Mouse (Mus musculus): ENCODE results near the gene Mtcl1. TPM values are rescaled to one million over a fixed set of nuclear protein-coding genes. Genes with fewer than 3 reads are reported as not detected.

The Mtcl1 gene
- polyA plus RNA-seq, 1 experiment from 2014 or later = 1.1 TPM

DNA sequence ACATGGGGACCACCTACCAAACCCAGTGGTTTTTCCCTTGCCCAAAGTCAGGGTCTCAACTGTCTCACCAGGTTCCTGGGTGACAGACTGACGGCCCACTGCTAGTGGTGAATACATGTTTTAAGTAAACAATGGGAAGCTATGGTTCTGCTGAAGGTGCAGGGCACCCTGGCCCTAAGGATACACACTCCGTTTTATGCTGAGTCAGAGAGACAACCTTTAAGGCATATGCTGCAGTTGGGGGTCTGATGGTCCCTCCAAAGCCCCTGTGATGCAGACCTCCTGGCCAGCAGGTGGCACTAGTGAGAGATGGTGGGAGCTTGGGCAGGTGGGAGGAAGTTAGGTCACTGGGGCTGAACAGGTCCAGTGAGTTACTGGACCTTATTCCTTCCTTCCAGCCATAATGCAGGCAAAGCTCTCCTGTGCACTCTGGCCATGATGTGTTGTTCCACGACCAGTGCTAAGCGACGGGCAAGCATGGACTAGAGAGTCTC, 123.0 kb downstream of the Mtcl1 start:
- Histone ChIP-seq H3K4me1 (ENCODE audit: control insufficient read depth in 2 of 2, insufficient read depth in 2 of 2, low read length in 2 of 2) (peaks cover 5 to 9% of the 10 kb centered on the region in 2 experiments; a peak in 3 of 4 replicates), H3K9me3 (ENCODE audit: control insufficient read depth, low read length) (0 out of 2 replicates have a peak, but pooled peaks cover 2% of the 10 kb centered on the region), H3K9ac (ENCODE audit: low read length) (no peak overlapping the region), H3K27me3 (ENCODE audit: control insufficient read depth, insufficient read depth, low read length) (no peaks in the 10 kb centered on the region), H3K4me3 (ENCODE audit: control insufficient read depth in 1 of 2, insufficient read depth in 1 of 2, low read depth in 1 of 2, low read length in 2 of 2) (no peak overlapping the region), H3K27ac (replicated peaks in 1 of 2; ENCODE audit: control insufficient read depth in 1 of 2, insufficient read depth in 1 of 2, low read depth in 2 of 2, low read length in 2 of 2) (no peak overlapping the region), H3K36me3 (ENCODE audit: control insufficient read depth, insufficient read depth, low read length) (no peaks in the 10 kb centered on the region), H3K4me2 (ENCODE audit: low read length) (no peak overlapping the region)
- WGBS = 83% methylated on average over 5 of the region's 5 CpGs
- ATAC-seq (ENCODE audit: insufficient number of reproducible peaks, insufficient read depth, low FRiP score, low read depth) = no peak

DNA sequence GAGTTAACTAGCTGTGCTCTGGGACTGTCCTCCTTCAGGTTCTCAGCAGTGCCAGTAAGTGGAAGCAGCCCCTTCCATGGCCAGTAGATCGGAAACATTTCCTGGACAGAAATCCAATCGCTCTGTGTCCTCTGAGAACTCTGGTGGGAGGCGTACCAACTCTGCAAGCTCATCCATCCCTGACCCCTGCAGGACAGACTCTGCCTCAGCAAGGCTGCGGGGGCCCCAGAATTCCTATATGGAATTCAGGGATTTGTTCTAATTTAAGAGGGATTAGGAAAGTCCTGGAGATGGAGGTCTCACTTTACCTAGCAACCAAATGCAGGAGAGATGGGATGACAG, 123.4 kb downstream of the Mtcl1 start:
- no peak overlapping the region for H3K4me3 ChIP-seq (ENCODE audit: control insufficient read depth in 1 of 2, insufficient read depth in 1 of 2, low read depth in 1 of 2, low read length in 2 of 2)
- H3K27ac ChIP-seq (replicated peaks in 1 of 2; ENCODE audit: control insufficient read depth in 1 of 2, insufficient read depth in 1 of 2, low read depth in 2 of 2, low read length in 2 of 2) = no peak overlapping the region
- WGBS = 80% methylated on average over 4 of the region's 4 CpGs
- ATAC-seq (ENCODE audit: insufficient number of reproducible peaks, insufficient read depth, low FRiP score, low read depth) = no peak
- no peak overlapping the region for H3K9ac ChIP-seq (ENCODE audit: low read length)
- H3K4me2 ChIP-seq (ENCODE audit: low read length) = no peak overlapping the region
- H3K36me3 ChIP-seq (ENCODE audit: control insufficient read depth, insufficient read depth, low read length) = no peaks in the 10 kb centered on the region
- H3K27me3 ChIP-seq (ENCODE audit: control insufficient read depth, insufficient read depth, low read length) = no peaks in the 10 kb centered on the region
- peaks cover 6 to 10% of the 10 kb centered on the region in 2 experiments; a peak in 3 of 4 replicates for H3K4me1 ChIP-seq (ENCODE audit: control insufficient read depth in 2 of 2, insufficient read depth in 2 of 2, low read length in 2 of 2)
- 0 out of 2 replicates have a peak, but pooled peaks cover 2% of the 10 kb centered on the region for H3K9me3 ChIP-seq (ENCODE audit: control insufficient read depth, low read length)

GRCm38 (mm10) chr17:66325440-66326203, 123.9 kb downstream of the Mtcl1 start:
- no peak overlapping the region for H3K4me2 ChIP-seq (ENCODE audit: low read length)
- H3K9me3 ChIP-seq (ENCODE audit: control insufficient read depth, low read length) = 0 out of 2 replicates have a peak, but pooled peaks cover 2% of the 10 kb centered on the region
- no peak for ATAC-seq (ENCODE audit: insufficient number of reproducible peaks, insufficient read depth, low FRiP score, low read depth)
- H3K4me3 ChIP-seq (ENCODE audit: control insufficient read depth in 1 of 2, insufficient read depth in 1 of 2, low read depth in 1 of 2, low read length in 2 of 2) = no peak overlapping the region
- WGBS = 54% methylated on average over 14 of the region's 14 CpGs
- no peaks in the 10 kb centered on the region for H3K27me3 ChIP-seq (ENCODE audit: control insufficient read depth, insufficient read depth, low read length)
- H3K36me3 ChIP-seq (ENCODE audit: control insufficient read depth, insufficient read depth, low read length) = no peaks in the 10 kb centered on the region
- H3K27ac ChIP-seq (replicated peaks in 1 of 2; ENCODE audit: control insufficient read depth in 1 of 2, insufficient read depth in 1 of 2, low read depth in 2 of 2, low read length in 2 of 2) = no peak overlapping the region
- H3K4me1 ChIP-seq (ENCODE audit: control insufficient read depth in 2 of 2, insufficient read depth in 2 of 2, low read length in 2 of 2) = peaks cover 6 to 10% of the 10 kb centered on the region in 2 experiments; a peak in 3 of 4 replicates
- H3K9ac ChIP-seq (ENCODE audit: low read length) = no peak overlapping the region

- no peak for ATAC-seq (ENCODE audit: insufficient number of reproducible peaks, insufficient read depth, low FRiP score, low read depth)
These were observed 124.7 kb downstream of the Mtcl1 start for GRCm38 (mm10) chr17:66324836-66325235.

GRCm38 (mm10) chr17:66322646-66323255, 126.8 kb downstream of the Mtcl1 start:
- H3K4me2 ChIP-seq (ENCODE audit: low read length) = no peak overlapping the region
- no peak overlapping the region for H3K27ac ChIP-seq (replicated peaks in 1 of 2; ENCODE audit: control insufficient read depth in 1 of 2, insufficient read depth in 1 of 2, low read depth in 2 of 2, low read length in 2 of 2)
- WGBS = 24% methylated on average over 15 of the region's 15 CpGs
- no peaks in the 10 kb centered on the region for H3K27me3 ChIP-seq (ENCODE audit: control insufficient read depth, insufficient read depth, low read length)
- no peak for ATAC-seq (ENCODE audit: insufficient number of reproducible peaks, insufficient read depth, low FRiP score, low read depth)
- no peaks in the 10 kb centered on the region for H3K36me3 ChIP-seq (ENCODE audit: control insufficient read depth, insufficient read depth, low read length)
- no peak overlapping the region for H3K4me3 ChIP-seq (ENCODE audit: control insufficient read depth in 1 of 2, insufficient read depth in 1 of 2, low read depth in 1 of 2, low read length in 2 of 2)
- H3K9me3 ChIP-seq (ENCODE audit: control insufficient read depth, low read length) = no peaks in the 10 kb centered on the region
- no peak overlapping the region for H3K9ac ChIP-seq (ENCODE audit: low read length)
- peaks cover 6 to 10% of the 10 kb centered on the region in 2 experiments; a peak in 3 of 4 replicates for H3K4me1 ChIP-seq (ENCODE audit: control insufficient read depth in 2 of 2, insufficient read depth in 2 of 2, low read length in 2 of 2)

More at GRCm38 (mm10) chr17:66324836-66325235, 124.7 kb downstream of the Mtcl1 start:
- 0 out of 2 replicates have a peak, but pooled peaks cover 2% of the 10 kb centered on the region for H3K9me3 ChIP-seq (ENCODE audit: control insufficient read depth, low read length)
- H3K36me3 ChIP-seq (ENCODE audit: control insufficient read depth, insufficient read depth, low read length) = no peaks in the 10 kb centered on the region
- H3K4me3 ChIP-seq (ENCODE audit: control insufficient read depth in 1 of 2, insufficient read depth in 1 of 2, low read depth in 1 of 2, low read length in 2 of 2) = no peak overlapping the region
- 67% methylated on average over 3 of the region's 3 CpGs for WGBS
- no peak overlapping the region for H3K9ac ChIP-seq (ENCODE audit: low read length)
- H3K27ac ChIP-seq (replicated peaks in 1 of 2; ENCODE audit: control insufficient read depth in 1 of 2, insufficient read depth in 1 of 2, low read depth in 2 of 2, low read length in 2 of 2) = no peak overlapping the region
- no peak overlapping the region for H3K4me2 ChIP-seq (ENCODE audit: low read length)
- peaks cover 6 to 10% of the 10 kb centered on the region in 2 experiments; a peak in 3 of 4 replicates for H3K4me1 ChIP-seq (ENCODE audit: control insufficient read depth in 2 of 2, insufficient read depth in 2 of 2, low read length in 2 of 2)
- H3K27me3 ChIP-seq (ENCODE audit: control insufficient read depth, insufficient read depth, low read length) = no peaks in the 10 kb centered on the region

DNA sequence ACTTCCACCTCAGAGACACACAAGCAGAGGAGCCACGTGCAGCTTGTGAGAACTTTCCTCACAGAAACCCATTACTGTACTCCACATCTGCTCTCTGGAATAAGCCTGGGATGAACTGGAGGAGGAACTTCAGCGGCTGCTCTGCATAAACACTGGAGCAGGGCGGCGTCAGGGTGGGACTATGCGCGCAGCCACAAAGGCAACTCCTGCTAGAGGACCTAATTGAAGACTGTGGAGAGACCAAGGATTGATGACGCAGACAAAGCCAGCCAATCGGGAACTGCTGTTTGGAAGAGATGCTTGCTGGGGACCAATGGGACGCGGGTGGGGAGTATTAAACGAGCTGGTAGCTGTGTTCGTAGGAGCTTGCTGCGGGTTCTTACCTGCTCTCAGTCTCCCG, 127.6 kb downstream of the Mtcl1 start:
- ATAC-seq (ENCODE audit: insufficient number of reproducible peaks, insufficient read depth, low FRiP score, low read depth) = no peak
- no peak overlapping the region for H3K9ac ChIP-seq (ENCODE audit: low read length)
- WGBS = 81% methylated on average over 14 of the region's 14 CpGs
- H3K36me3 ChIP-seq (ENCODE audit: control insufficient read depth, insufficient read depth, low read length) = no peaks in the 10 kb centered on the region
- H3K4me1 ChIP-seq (ENCODE audit: control insufficient read depth in 2 of 2, insufficient read depth in 2 of 2, low read length in 2 of 2) = peaks cover 6 to 10% of the 10 kb centered on the region in 2 experiments; a peak in 3 of 4 replicates
- H3K4me2 ChIP-seq (ENCODE audit: low read length) = no peak overlapping the region
- no peak overlapping the region for H3K27ac ChIP-seq (replicated peaks in 1 of 2; ENCODE audit: control insufficient read depth in 1 of 2, insufficient read depth in 1 of 2, low read depth in 2 of 2, low read length in 2 of 2)
- H3K9me3 ChIP-seq (ENCODE audit: control insufficient read depth, low read length) = no peaks in the 10 kb centered on the region
- H3K4me3 ChIP-seq (ENCODE audit: control insufficient read depth in 1 of 2, insufficient read depth in 1 of 2, low read depth in 1 of 2, low read length in 2 of 2) = no peak overlapping the region
- H3K27me3 ChIP-seq (ENCODE audit: control insufficient read depth, insufficient read depth, low read length) = no peaks in the 10 kb centered on the region

- WGBS = 75% methylated on average over 20 of the region's 20 CpGs
- H3K36me3 ChIP-seq (ENCODE audit: control insufficient read depth, insufficient read depth, low read length) = no peaks in the 10 kb centered on the region
- no peak overlapping the region for H3K27ac ChIP-seq (replicated peaks in 1 of 2; ENCODE audit: control insufficient read depth in 1 of 2, insufficient read depth in 1 of 2, low read depth in 2 of 2, low read length in 2 of 2)
- ATAC-seq (ENCODE audit: insufficient number of reproducible peaks, insufficient read depth, low FRiP score, low read depth) = no peak
- H3K27me3 ChIP-seq (ENCODE audit: control insufficient read depth, insufficient read depth, low read length) = no peaks in the 10 kb centered on the region
- no peak overlapping the region for H3K4me2 ChIP-seq (ENCODE audit: low read length)
- no peak overlapping the region for H3K9ac ChIP-seq (ENCODE audit: low read length)
- no peaks in the 10 kb centered on the region for H3K9me3 ChIP-seq (ENCODE audit: control insufficient read depth, low read length)
- no peak overlapping the region for H3K4me3 ChIP-seq (ENCODE audit: control insufficient read depth in 1 of 2, insufficient read depth in 1 of 2, low read depth in 1 of 2, low read length in 2 of 2)
- peaks cover 6 to 10% of the 10 kb centered on the region in 2 experiments; a peak in 3 of 4 replicates for H3K4me1 ChIP-seq (ENCODE audit: control insufficient read depth in 2 of 2, insufficient read depth in 2 of 2, low read length in 2 of 2)
These were observed 128.7 kb downstream of the Mtcl1 start for GRCm38 (mm10) chr17:66320716-66321372.

All from heart, embryonic 14.5 days (tissue).